Mouse (Mus musculus): ENCODE results near the gene Mkrn2os. TPM values are rescaled to one million over a fixed set of nuclear protein-coding genes. Genes with fewer than 3 reads are reported as not detected.
"Not testable (repeated sequence)": the region's sequence is repeated elsewhere in the genome, so short reads cannot be mapped to it uniquely, and the experiment has no call there.

Gene Mkrn2os
- 0.24 and 0.25 TPM in 2 replicates for polyA plus RNA-seq (2015; fragmentation: Nextera tagmentation; extraction: Ambion mirVana)

- Histone ChIP-seq H3K4me2 (no peak within 1 kb of the TSS), H3K27me3 (no peaks in the 10 kb centered on the region), H3K4me3 (no peak within 1 kb of the TSS), H3K27ac (no peak within 1 kb of the TSS), H3K9me3 (replicated peaks) (no peaks in the 10 kb centered on the region), H3K36me3 (no peaks in the 10 kb centered on the region), H3K4me1 (replicated peaks) (no peaks in the 10 kb centered on the region), H3K9ac (no peak within 1 kb of the TSS)
- 44% methylated on average over 5 of the region's 5 CpGs for WGBS
- ATAC-seq (replicated peaks; ENCODE audit: insufficient number of reproducible peaks, insufficient read depth, low FRiP score, low read depth): no peak
Measured at GRCm38 (mm10) chr6:115592458-115592857, at the start of gene Mkrn2os. Gene Mkrn2os (minus strand): TSS chr6:115592576.

GRCm38 (mm10) chr6:115638188-115638587, 45.8 kb upstream of the Mkrn2os start:
- H3K4me1 ChIP-seq (replicated peaks); H3K9me3 ChIP-seq (replicated peaks); H3K9ac ChIP-seq; ATAC-seq (replicated peaks; ENCODE audit: insufficient number of reproducible peaks, insufficient read depth, low FRiP score, low read depth); H3K27ac ChIP-seq; H3K4me2 ChIP-seq; H3K27me3 ChIP-seq; H3K4me3 ChIP-seq: not testable (repeated sequence)
- 94% methylated on average over 7 of the region's 7 CpGs for WGBS
- H3K36me3 ChIP-seq: peaks cover 58% of the 10 kb centered on the region

GRCm38 (mm10) chr6:115634015-115634414, 41.6 kb upstream of the Mkrn2os start:
- Histone ChIP-seq H3K27ac (no peak overlapping the region), H3K27me3 (no peaks in the 10 kb centered on the region), H3K9ac (no peak overlapping the region), H3K4me1 (replicated peaks) (no peaks in the 10 kb centered on the region), H3K9me3 (replicated peaks) (no peaks in the 10 kb centered on the region), H3K36me3 (peaks cover 73% of the 10 kb centered on the region), H3K4me3 (no peak overlapping the region), H3K4me2 (no peak overlapping the region)
- 86% methylated on average over 2 of the region's 2 CpGs for WGBS
- no peak for ATAC-seq (replicated peaks; ENCODE audit: insufficient number of reproducible peaks, insufficient read depth, low FRiP score, low read depth)

- no peak overlapping the region for H3K4me3 ChIP-seq
- no peaks in the 10 kb centered on the region for H3K4me1 ChIP-seq (replicated peaks)
- H3K36me3 ChIP-seq: peaks cover 76% of the 10 kb centered on the region
- no peak overlapping the region for H3K4me2 ChIP-seq
- no peak for ATAC-seq (replicated peaks; ENCODE audit: insufficient number of reproducible peaks, insufficient read depth, low FRiP score, low read depth)
- WGBS: 78% methylated on average over 3 of the region's 3 CpGs
- no peaks in the 10 kb centered on the region for H3K9me3 ChIP-seq (replicated peaks)
- H3K27me3 ChIP-seq: no peaks in the 10 kb centered on the region
- no peak overlapping the region for H3K27ac ChIP-seq
- no peak overlapping the region for H3K9ac ChIP-seq
Measured at GRCm38 (mm10) chr6:115631056-115631795, 38.9 kb upstream of the Mkrn2os start.

- WGBS: 86% methylated on average over 5 of the region's 5 CpGs
- no peak for ATAC-seq (replicated peaks; ENCODE audit: insufficient number of reproducible peaks, insufficient read depth, low FRiP score, low read depth)
- H3K36me3 ChIP-seq: peaks cover 79% of the 10 kb centered on the region
- H3K9me3 ChIP-seq (replicated peaks): no peaks in the 10 kb centered on the region
- H3K4me3 ChIP-seq: no peak overlapping the region
- no peak overlapping the region for H3K4me2 ChIP-seq
- H3K9ac ChIP-seq: no peak overlapping the region
- no peaks in the 10 kb centered on the region for H3K4me1 ChIP-seq (replicated peaks)
- H3K27ac ChIP-seq: no peak overlapping the region
- no peaks in the 10 kb centered on the region for H3K27me3 ChIP-seq
Measured at GRCm38 (mm10) chr6:115626121-115626520, 33.7 kb upstream of the Mkrn2os start.

- no peaks in the 10 kb centered on the region for H3K4me1 ChIP-seq (replicated peaks)
- ATAC-seq (replicated peaks; ENCODE audit: insufficient number of reproducible peaks, insufficient read depth, low FRiP score, low read depth): no peak
- H3K9ac ChIP-seq: no peak overlapping the region
- peaks cover 99% of the 10 kb centered on the region for H3K36me3 ChIP-seq
- H3K27me3 ChIP-seq: no peaks in the 10 kb centered on the region
- no peak overlapping the region for H3K4me3 ChIP-seq
- H3K4me2 ChIP-seq: no peak overlapping the region
- no peak overlapping the region for H3K27ac ChIP-seq
- 81% methylated on average over 1 of the region's 1 CpGs for WGBS
- no peaks in the 10 kb centered on the region for H3K9me3 ChIP-seq (replicated peaks)
Measured at GRCm38 (mm10) chr6:115620942-115621341, 28.6 kb upstream of the Mkrn2os start.

- no peak overlapping the region for H3K4me3 ChIP-seq
- H3K4me2 ChIP-seq: no peak overlapping the region
- H3K36me3 ChIP-seq: peaks cover 100% of the 10 kb centered on the region
- no peak for ATAC-seq (replicated peaks; ENCODE audit: insufficient number of reproducible peaks, insufficient read depth, low FRiP score, low read depth)
- H3K9ac ChIP-seq: no peak overlapping the region
- no peaks in the 10 kb centered on the region for H3K4me1 ChIP-seq (replicated peaks)
- no peak overlapping the region for H3K27ac ChIP-seq
- no peaks in the 10 kb centered on the region for H3K9me3 ChIP-seq (replicated peaks)
- WGBS: 78% methylated on average over 10 of the region's 10 CpGs
- H3K27me3 ChIP-seq: no peaks in the 10 kb centered on the region
Measured at GRCm38 (mm10) chr6:115619818-115620217, 27.4 kb upstream of the Mkrn2os start.

GRCm38 (mm10) chr6:115615983-115616382, 23.6 kb upstream of the Mkrn2os start:
- Histone ChIP-seq H3K27ac (no peak overlapping the region), H3K9ac (no peak overlapping the region), H3K9me3 (replicated peaks) (no peaks in the 10 kb centered on the region), H3K4me1 (replicated peaks) (no peaks in the 10 kb centered on the region), H3K4me3 (no peak overlapping the region), H3K36me3 (peaks cover 87% of the 10 kb centered on the region), H3K27me3 (no peaks in the 10 kb centered on the region), H3K4me2 (no peak overlapping the region)
- ATAC-seq (replicated peaks; ENCODE audit: insufficient number of reproducible peaks, insufficient read depth, low FRiP score, low read depth): no peak
- 80% methylated on average over 3 of the region's 3 CpGs for WGBS

GRCm38 (mm10) chr6:115613793-115614192, 21.4 kb upstream of the Mkrn2os start:
- no peak for ATAC-seq (replicated peaks; ENCODE audit: insufficient number of reproducible peaks, insufficient read depth, low FRiP score, low read depth)
- no peak overlapping the region for H3K9ac ChIP-seq
- H3K4me3 ChIP-seq: no peak overlapping the region
- H3K36me3 ChIP-seq: peaks cover 65% of the 10 kb centered on the region
- no peaks in the 10 kb centered on the region for H3K4me1 ChIP-seq (replicated peaks)
- H3K27ac ChIP-seq: no peak overlapping the region
- H3K4me2 ChIP-seq: no peak overlapping the region
- no peaks in the 10 kb centered on the region for H3K9me3 ChIP-seq (replicated peaks)
- H3K27me3 ChIP-seq: no peaks in the 10 kb centered on the region

GRCm38 (mm10) chr6:115610301-115610700, 17.9 kb upstream of the Mkrn2os start:
- H3K9ac ChIP-seq: no peak overlapping the region
- ATAC-seq (replicated peaks; ENCODE audit: insufficient number of reproducible peaks, insufficient read depth, low FRiP score, low read depth): no peak
- H3K9me3 ChIP-seq (replicated peaks): no peaks in the 10 kb centered on the region
- no peak overlapping the region for H3K4me3 ChIP-seq
- H3K27ac ChIP-seq: no peak overlapping the region
- peaks cover 30% of the 10 kb centered on the region for H3K36me3 ChIP-seq
- no peaks in the 10 kb centered on the region for H3K27me3 ChIP-seq
- WGBS: 91% methylated on average over 5 of the region's 5 CpGs
- no peaks in the 10 kb centered on the region for H3K4me1 ChIP-seq (replicated peaks)
- H3K4me2 ChIP-seq: no peak overlapping the region

- Histone ChIP-seq H3K4me2 (no peak overlapping the region), H3K27me3 (no peaks in the 10 kb centered on the region), H3K27ac (no peak overlapping the region), H3K9me3 (replicated peaks) (no peaks in the 10 kb centered on the region), H3K36me3 (peaks cover 19% of the 10 kb centered on the region; the same call in 1 of the 2 replicates), H3K4me1 (replicated peaks) (no peaks in the 10 kb centered on the region), H3K4me3 (no peak overlapping the region), H3K9ac (no peak overlapping the region)
- WGBS: 69% methylated on average over 3 of the region's 3 CpGs
- ATAC-seq (replicated peaks; ENCODE audit: insufficient number of reproducible peaks, insufficient read depth, low FRiP score, low read depth): no peak
Measured at GRCm38 (mm10) chr6:115609121-115609520, 16.7 kb upstream of the Mkrn2os start.

- WGBS: 71% methylated on average over 4 of the region's 4 CpGs
Measured at GRCm38 (mm10) chr6:115607429-115607828, 15.1 kb upstream of the Mkrn2os start.

More at GRCm38 (mm10) chr6:115607429-115607828, 15.1 kb upstream of the Mkrn2os start:
- Histone ChIP-seq H3K9me3 (replicated peaks) (no peaks in the 10 kb centered on the region), H3K27me3 (no peaks in the 10 kb centered on the region), H3K4me1 (replicated peaks) (peaks cover 8% of the 10 kb centered on the region; the same call in 1 of the 2 replicates), H3K4me3 (no peak overlapping the region), H3K36me3 (peaks cover 8% of the 10 kb centered on the region; the same call in 1 of the 2 replicates), H3K4me2 (no peak overlapping the region), H3K9ac (no peak overlapping the region), H3K27ac (no peak overlapping the region)
- no peak for ATAC-seq (replicated peaks; ENCODE audit: insufficient number of reproducible peaks, insufficient read depth, low FRiP score, low read depth)
